Mouse (Mus musculus): Measurements from ENCODE around the gene Efna5. TPM values are rescaled to one million over a fixed set of nuclear protein-coding genes. Genes with fewer than 3 reads are reported as not detected.

Gene Efna5
- total RNA-seq, 1 experiment from 2014 or later: not detected

GRCm38 (mm10) chr17:62741020-62741419 is 140.1 kb downstream of the Efna5 start:
- no peak for ATAC-seq (replicated peaks in 1 of 2; ENCODE audit: insufficient read depth in 1 of 2, low FRiP score in 2 of 2, low TSS enrichment in 1 of 2, low read depth in 1 of 2, poor library complexity in 2 of 2, severe bottlenecking in 2 of 2)

GRCm38 (mm10) chr17:62739993-62740392 is 141.1 kb downstream of the Efna5 start:
- no peak for ATAC-seq (replicated peaks in 1 of 2; ENCODE audit: insufficient read depth in 1 of 2, low FRiP score in 2 of 2, low TSS enrichment in 1 of 2, low read depth in 1 of 2, poor library complexity in 2 of 2, severe bottlenecking in 2 of 2)

- ATAC-seq (replicated peaks in 1 of 2; ENCODE audit: insufficient read depth in 1 of 2, low FRiP score in 2 of 2, low TSS enrichment in 1 of 2, low read depth in 1 of 2, poor library complexity in 2 of 2, severe bottlenecking in 2 of 2): peak in 1 of 2 experiments; percentile 68; a peak in 2 of 4 replicates
Measured at GRCm38 (mm10) chr17:62737404-62737803, 143.7 kb downstream of the Efna5 start.

GRCm38 (mm10) chr17:62735943-62736342 is 145.2 kb downstream of the Efna5 start:
- no peak for ATAC-seq (replicated peaks in 1 of 2; ENCODE audit: insufficient read depth in 1 of 2, low FRiP score in 2 of 2, low TSS enrichment in 1 of 2, low read depth in 1 of 2, poor library complexity in 2 of 2, severe bottlenecking in 2 of 2)

- ATAC-seq (replicated peaks in 1 of 2; ENCODE audit: insufficient read depth in 1 of 2, low FRiP score in 2 of 2, low TSS enrichment in 1 of 2, low read depth in 1 of 2, poor library complexity in 2 of 2, severe bottlenecking in 2 of 2): no peak
Measured at GRCm38 (mm10) chr17:62734901-62735300, 146.2 kb downstream of the Efna5 start.

GRCm38 (mm10) chr17:62734067-62734466 is 147.1 kb downstream of the Efna5 start:
- no peak for ATAC-seq (replicated peaks in 1 of 2; ENCODE audit: insufficient read depth in 1 of 2, low FRiP score in 2 of 2, low TSS enrichment in 1 of 2, low read depth in 1 of 2, poor library complexity in 2 of 2, severe bottlenecking in 2 of 2)

- no peak for ATAC-seq (replicated peaks in 1 of 2; ENCODE audit: insufficient read depth in 1 of 2, low FRiP score in 2 of 2, low TSS enrichment in 1 of 2, low read depth in 1 of 2, poor library complexity in 2 of 2, severe bottlenecking in 2 of 2)
Measured at GRCm38 (mm10) chr17:62729754-62730470, 151.2 kb downstream of the Efna5 start.

GRCm38 (mm10) chr17:62728142-62728917 is 152.8 kb downstream of the Efna5 start:
- no peak for ATAC-seq (replicated peaks in 1 of 2; ENCODE audit: insufficient read depth in 1 of 2, low FRiP score in 2 of 2, low TSS enrichment in 1 of 2, low read depth in 1 of 2, poor library complexity in 2 of 2, severe bottlenecking in 2 of 2)

- ATAC-seq (replicated peaks in 1 of 2; ENCODE audit: insufficient read depth in 1 of 2, low FRiP score in 2 of 2, low TSS enrichment in 1 of 2, low read depth in 1 of 2, poor library complexity in 2 of 2, severe bottlenecking in 2 of 2): no peak
Measured at GRCm38 (mm10) chr17:62726102-62726501, 155.0 kb downstream of the Efna5 start.

- ATAC-seq (replicated peaks in 1 of 2; ENCODE audit: insufficient read depth in 1 of 2, low FRiP score in 2 of 2, low TSS enrichment in 1 of 2, low read depth in 1 of 2, poor library complexity in 2 of 2, severe bottlenecking in 2 of 2): no peak
Measured at GRCm38 (mm10) chr17:62722962-62723361, 158.2 kb downstream of the Efna5 start.

- ATAC-seq (replicated peaks in 1 of 2; ENCODE audit: insufficient read depth in 1 of 2, low FRiP score in 2 of 2, low TSS enrichment in 1 of 2, low read depth in 1 of 2, poor library complexity in 2 of 2, severe bottlenecking in 2 of 2): no peak
Measured at GRCm38 (mm10) chr17:62721595-62721994, 159.5 kb downstream of the Efna5 start.

- ATAC-seq (replicated peaks in 1 of 2; ENCODE audit: insufficient read depth in 1 of 2, low FRiP score in 2 of 2, low TSS enrichment in 1 of 2, low read depth in 1 of 2, poor library complexity in 2 of 2, severe bottlenecking in 2 of 2): no peak
Measured at GRCm38 (mm10) chr17:62720740-62721450, 160.2 kb downstream of the Efna5 start.

GRCm38 (mm10) chr17:62717426-62718131 is 163.5 kb downstream of the Efna5 start:
- no peak for ATAC-seq (replicated peaks in 1 of 2; ENCODE audit: insufficient read depth in 1 of 2, low FRiP score in 2 of 2, low TSS enrichment in 1 of 2, low read depth in 1 of 2, poor library complexity in 2 of 2, severe bottlenecking in 2 of 2)

GRCm38 (mm10) chr17:62713455-62713854 is 167.7 kb downstream of the Efna5 start:
- ATAC-seq (replicated peaks in 1 of 2; ENCODE audit: insufficient read depth in 1 of 2, low FRiP score in 2 of 2, low TSS enrichment in 1 of 2, low read depth in 1 of 2, poor library complexity in 2 of 2, severe bottlenecking in 2 of 2): no peak

GRCm38 (mm10) chr17:62706418-62706817 is 174.7 kb downstream of the Efna5 start:
- ATAC-seq (replicated peaks in 1 of 2; ENCODE audit: insufficient read depth in 1 of 2, low FRiP score in 2 of 2, low TSS enrichment in 1 of 2, low read depth in 1 of 2, poor library complexity in 2 of 2, severe bottlenecking in 2 of 2): no peak

- ATAC-seq (replicated peaks in 1 of 2; ENCODE audit: insufficient read depth in 1 of 2, low FRiP score in 2 of 2, low TSS enrichment in 1 of 2, low read depth in 1 of 2, poor library complexity in 2 of 2, severe bottlenecking in 2 of 2): no peak
Measured at GRCm38 (mm10) chr17:62702020-62702814, 178.9 kb downstream of the Efna5 start.
